Mouse (Mus musculus) spleen, adult 2 months (tissue): Measurements from ENCODE around the gene Ccdc15.

ENCODE experiments used
- CTCF ChIP-seq: fragments of 200-500 bp; IDR thresholded peaks from 2 replicates; pipeline ENCODE4 v1.5.1; 2011; ENCODE audit warnings: mild to moderate bottlenecking, inconsistent platforms; ENCODE audit not compliant: insufficient read depth, insufficient read length, insufficient replicate concordance; ENCODE audit errors: extremely low read depth
- POLR2A ChIP-seq: fragments of 200-500 bp; IDR thresholded peaks from 2 replicates; pipeline ENCODE4 v1.6.1; 2011; ENCODE audit warnings: low read depth, low read length, inconsistent platforms

- TF ChIP-seq POLR2A (no peak), CTCF (no peak)
Observed at GRCm38 (mm10) chr9:37362084-37362483, 13.9 kb upstream of the Ccdc15 start.
